Mouse (Mus musculus) heart, postnatal 25 days (tissue): ENCODE results near the gene Copz1. TPM values are rescaled to one million over a fixed set of nuclear protein-coding genes. Genes with fewer than 3 reads are reported as not detected.
"Not testable (repeated sequence)": the region's sequence is repeated elsewhere in the genome, so short reads cannot be mapped to it uniquely, and the experiment has no call there.

Source experiments
- DNase-seq: peaks from one replicate; pipeline ENCODE4 v3.0.0; 2022; ENCODE audit warnings: low spot score
- intact Hi-C: fragments of 180-260 bp; cut with DNase I; formaldehyde crosslinking; loops from one replicate; pipeline ENCODE4 v1.15.1; 2025
- total RNA-seq, 2 experiments: library from RNA; stranded (reverse); gene quantifications; 2 replicates each; pipeline ENCODE4 v1.2.3; 2021

Gene Copz1
- total RNA-seq, 2 experiments from 2014 or later = 51.8 to 53.4 TPM

- intact Hi-C loops = loop anchor here (2.0 to 10.0 kb wide), 2 partner anchors 29 to 55 kb away; no protein-coding TSS in a partner anchor
- no peak for DNase-seq
Observed at GRCm38 (mm10) chr15:103250195-103250740, 22.2 kb upstream of the Copz1 start.

- DNase-seq = no peak
- intact Hi-C loops = loop anchor here (2.0 to 10.0 kb wide), 2 partner anchors 27 to 53 kb away; no protein-coding TSS in a partner anchor
Observed at GRCm38 (mm10) chr15:103251595-103251994, 20.9 kb upstream of the Copz1 start.

- intact Hi-C loops = loop anchor here (10.0 kb wide), 1 partner anchor 52 kb away; no protein-coding TSS in a partner anchor
- no peak for DNase-seq
Observed at GRCm38 (mm10) chr15:103252660-103253059, 19.9 kb upstream of the Copz1 start.

DNA sequence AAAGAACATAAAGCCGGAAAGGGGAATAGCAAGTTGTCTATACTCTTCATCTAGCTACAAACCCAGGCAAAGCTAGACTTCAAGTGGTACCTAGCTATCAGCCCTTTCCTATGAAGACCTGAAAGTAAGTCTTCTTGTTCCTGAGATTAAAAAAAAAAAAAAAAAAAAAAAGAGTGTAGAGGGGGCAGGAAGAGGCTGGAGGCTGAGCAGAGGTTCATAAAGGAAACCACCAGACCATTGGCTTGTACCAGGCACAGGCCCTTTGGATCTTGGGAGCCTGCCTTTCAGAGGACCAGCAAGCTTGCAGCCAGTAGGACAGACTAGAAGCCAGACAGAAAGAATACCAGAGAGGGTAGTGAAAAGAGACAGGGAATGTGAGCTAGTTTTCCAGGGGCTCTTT lies 19.2 kb upstream of the Copz1 start:
- no peak for DNase-seq
- intact Hi-C loops = loop anchor here (10.0 kb wide), 1 partner anchor 51 kb away; no protein-coding TSS in a partner anchor

- DNase-seq = no peak
- intact Hi-C loops = loop anchor here (10.0 kb wide), 1 partner anchor 50 kb away; no protein-coding TSS in a partner anchor
Observed at GRCm38 (mm10) chr15:103255169-103255568, 17.3 kb upstream of the Copz1 start.

GRCm38 (mm10) chr15:103256210-103256986 lies 16.1 kb upstream of the Copz1 start:
- DNase-seq = no peak
- intact Hi-C loops = loop anchor here (10.0 kb wide), 1 partner anchor 48 kb away; no protein-coding TSS in a partner anchor

DNA sequence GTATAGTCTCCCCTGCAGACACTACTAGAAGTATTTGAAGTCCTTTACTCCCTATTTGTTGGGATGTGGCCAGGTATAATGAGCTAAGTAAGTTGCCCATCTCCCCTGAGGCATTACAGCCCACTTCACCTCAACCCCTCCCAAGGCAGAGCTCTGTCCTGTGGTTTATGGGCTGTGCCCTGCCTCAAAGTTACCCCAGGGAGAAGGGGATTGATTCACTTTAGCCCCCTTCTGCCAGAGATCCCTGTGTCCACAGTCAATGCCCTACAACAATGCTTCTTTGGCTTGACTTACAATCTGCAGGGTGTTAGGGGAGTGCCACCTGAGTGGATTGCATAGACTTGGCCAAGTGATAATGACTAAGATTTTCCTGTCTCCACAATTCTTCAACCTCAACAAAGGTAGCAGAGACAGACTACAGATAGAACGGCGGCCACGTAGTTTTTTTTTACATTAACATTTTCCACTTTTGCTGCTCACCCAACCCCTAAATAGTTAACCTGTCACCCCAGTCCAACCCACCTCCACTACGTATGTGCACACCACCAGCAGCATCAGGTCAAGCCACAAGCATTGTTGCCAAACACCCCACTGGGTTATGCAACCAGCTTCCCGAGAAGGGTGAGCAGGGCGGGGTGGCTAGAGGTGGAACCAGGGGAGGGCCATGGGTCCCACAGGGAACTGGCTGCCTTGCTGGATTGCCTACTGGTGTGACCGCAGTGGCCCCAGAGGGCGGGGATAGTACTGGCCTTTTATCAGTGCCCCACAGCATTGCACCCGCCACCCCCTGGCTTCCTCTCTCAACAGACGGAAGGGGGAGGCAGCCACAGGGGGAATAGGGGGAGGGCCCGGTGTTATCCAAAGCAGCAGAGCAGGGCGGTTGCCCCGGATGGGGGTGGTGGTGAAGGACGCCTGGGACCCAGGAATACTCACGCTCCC lies 14.5 kb upstream of the Copz1 start, which contains the start of gene Nfe2:
Gene Nfe2 (minus strand): TSS at position 614 of the 939 bp plus-strand sequence.
- peak; percentile 75 for DNase-seq
- intact Hi-C loops = loop anchor here (10.0 kb wide), 1 partner anchor 47 kb away; no protein-coding TSS in a partner anchor

DNA sequence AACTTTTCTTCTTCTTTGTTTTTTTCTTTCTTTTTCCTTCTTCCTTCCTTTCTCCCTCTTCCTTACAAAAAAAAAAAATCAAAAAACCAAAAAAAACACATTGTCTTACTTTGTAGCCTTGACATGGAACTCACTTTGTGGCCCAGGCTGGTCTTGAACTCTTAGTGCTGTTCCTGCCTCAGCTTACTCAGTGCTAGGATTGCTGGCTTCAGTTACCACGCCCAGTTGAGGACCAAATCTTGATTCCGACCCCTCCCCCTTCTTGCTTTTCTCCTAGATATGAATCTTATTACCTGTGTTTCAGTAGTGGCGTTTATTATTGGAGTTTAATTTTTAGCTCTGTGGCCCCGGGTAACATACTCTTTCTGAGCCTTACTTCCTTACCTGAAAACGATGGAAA lies 13.4 kb upstream of the Copz1 start:
- intact Hi-C loops = loop anchor here (10.0 kb wide), 1 partner anchor 46 kb away; no protein-coding TSS in a partner anchor
- no peak for DNase-seq

GRCm38 (mm10) chr15:103259989-103260388 lies 12.5 kb upstream of the Copz1 start:
- no peak for DNase-seq

DNA sequence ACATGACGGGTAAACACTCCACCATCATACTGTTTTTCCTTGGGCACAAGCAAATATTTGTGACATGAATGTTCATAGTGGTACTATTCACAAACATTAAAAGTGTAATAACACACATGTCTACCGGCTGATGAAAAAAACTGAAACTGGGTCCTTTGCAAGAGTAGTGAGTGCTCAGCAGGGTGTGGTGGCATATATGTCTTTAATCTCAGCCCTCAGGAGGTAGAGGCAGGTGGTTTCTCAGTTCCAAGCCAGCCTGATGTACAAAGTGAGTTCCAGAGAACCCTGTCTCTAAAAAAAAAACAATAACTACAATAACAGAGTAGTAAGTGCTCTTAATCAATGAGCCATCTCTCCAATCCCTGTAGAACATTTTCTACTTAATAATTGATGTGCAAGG lies 7.7 kb upstream of the Copz1 start:
- intact Hi-C loops = no loop called here
- no peak for DNase-seq

More at GRCm38 (mm10) chr15:103259989-103260388, 12.5 kb upstream of the Copz1 start:
- intact Hi-C loops = loop anchor here (10.0 kb wide), 1 partner anchor 45 kb away; no protein-coding TSS in a partner anchor

GRCm38 (mm10) chr15:103268903-103269302 lies 3.6 kb upstream of the Copz1 start:
- intact Hi-C loops = no loop called here
- no peak for DNase-seq

DNA sequence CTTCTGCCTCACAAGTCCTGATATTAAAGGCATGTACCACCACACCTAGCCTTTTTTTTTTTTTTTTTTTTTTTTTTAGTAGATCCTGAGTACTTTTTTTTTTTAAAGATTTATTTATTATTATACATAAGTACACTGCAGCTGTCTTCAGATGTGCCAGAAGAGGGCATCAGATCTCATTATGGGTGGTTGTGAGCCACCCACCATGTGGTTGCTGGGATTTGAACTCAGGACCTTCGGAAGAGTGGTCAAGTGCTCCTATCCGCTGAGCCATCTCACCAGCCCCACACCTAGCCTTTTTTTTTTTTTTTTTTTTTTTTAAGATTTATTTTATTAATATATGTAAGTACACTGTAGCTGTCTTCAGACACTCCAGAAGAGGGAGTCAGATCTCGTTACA lies 3.4 kb downstream of the Copz1 start:
- DNase-seq, intact Hi-C loops: not testable (repeated sequence)

- intact Hi-C loops = loop anchor here (2.0 kb wide), 1 partner anchor 27 kb away; no protein-coding TSS in a partner anchor
- DNase-seq = no peak
Observed at GRCm38 (mm10) chr15:103277949-103278348, 5.4 kb downstream of the Copz1 start.

DNA sequence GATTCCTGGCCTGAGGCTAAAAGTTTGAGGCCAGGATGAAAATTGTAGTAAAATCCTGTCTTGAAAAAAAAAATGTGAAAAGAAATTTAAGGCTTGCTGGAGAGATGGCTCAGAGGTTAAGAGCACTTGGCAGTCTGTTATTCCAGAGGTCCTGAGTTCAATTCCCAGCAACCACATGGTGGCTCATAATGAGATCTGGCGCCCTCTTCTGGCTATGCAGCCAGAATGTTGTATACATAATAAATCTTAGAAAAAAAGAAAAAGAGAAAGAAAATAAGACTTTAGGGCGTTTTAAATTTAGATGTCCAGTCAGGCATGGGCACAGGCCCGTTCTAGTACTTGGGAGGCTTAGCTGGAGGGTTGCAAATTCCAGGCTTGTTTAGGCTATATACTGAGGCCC lies 7.2 kb downstream of the Copz1 start:
- intact Hi-C loops = loop anchor here (2.0 kb wide), 1 partner anchor 29 kb away; no protein-coding TSS in a partner anchor
- no peak for DNase-seq

- no peak for DNase-seq
- intact Hi-C loops = no loop called here
Observed at GRCm38 (mm10) chr15:103280817-103281464, 8.4 kb downstream of the Copz1 start.

GRCm38 (mm10) chr15:103281465-103282205 lies 9.1 kb downstream of the Copz1 start:
- intact Hi-C loops = no loop called here
- DNase-seq = no peak

- DNase-seq = no peak
- intact Hi-C loops = loop anchor here (2.0 kb wide), 1 partner anchor 23 kb away; no protein-coding TSS in a partner anchor
Observed at GRCm38 (mm10) chr15:103284066-103284465, 11.6 kb downstream of the Copz1 start.

- DNase-seq = no peak
- intact Hi-C loops = loop anchor here (2.0 kb wide), 1 partner anchor 22 kb away; no protein-coding TSS in a partner anchor
Observed at GRCm38 (mm10) chr15:103284647-103285046, 12.1 kb downstream of the Copz1 start.
